Mouse (Mus musculus): ENCODE data around the gene Tspan9.

DNA sequence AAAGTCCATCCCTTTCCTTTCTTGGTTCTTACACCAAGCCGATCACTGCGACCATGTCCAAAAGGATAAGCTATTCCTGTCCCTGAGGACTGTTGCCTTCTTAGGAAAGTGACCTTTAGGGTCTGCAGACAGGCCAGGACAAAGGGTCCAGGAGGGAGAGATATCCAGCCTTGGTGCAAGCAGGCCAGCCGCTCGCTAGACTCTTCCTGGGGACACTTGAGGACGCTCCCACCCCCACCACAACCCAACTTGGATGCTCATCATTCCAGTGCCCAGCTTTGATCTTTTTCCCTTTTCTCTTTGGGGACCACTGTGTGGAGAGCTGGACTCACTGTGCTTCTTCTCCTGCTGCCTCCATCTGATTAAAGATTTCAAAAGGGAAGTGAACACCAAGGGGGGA, 214.7 kb downstream of the Tspan9 start:
- TF ChIP-seq GATA1 (IDR thresholded peaks at IDR 0.05; ENCODE audit: borderline replicate concordance, low read length) (no peak), FLI1 (IDR thresholded peaks at IDR 0.05; ENCODE audit: low read length) (no peak)
